Mouse (Mus musculus): ENCODE measurements around the gene Hoxb8.

- TF ChIP-seq CTCF (IDR thresholded peaks at IDR 0.05; ENCODE audit: low read depth) (no peak), EP300 (optimal IDR thresholded peaks at IDR 0.05) (no peak)
Observed at GRCm38 (mm10) chr11:96263636-96264389, 17.9 kb upstream of the Hoxb8 start.
